Mouse (Mus musculus) heart, embryonic 14.5 days (tissue): ENCODE results near the gene Mapk1. TPM values are rescaled to one million over a fixed set of nuclear protein-coding genes. Genes with fewer than 3 reads are reported as not detected.
"Not testable (repeated sequence)": the region's sequence is repeated elsewhere in the genome, so short reads cannot be mapped to it uniquely, and the experiment has no call there.

Experiments
- ATAC-seq: fragments of 200-750 bp; cut with Nextera tagmentation; 2 replicates; pipeline ENCODE4 v1.8.0; 2017; ENCODE audit warnings: low read depth, moderate TSS enrichment; ENCODE audit not compliant: insufficient number of reproducible peaks, insufficient read depth, low FRiP score
- H3K27ac ChIP-seq, 2 experiments: fragments of 200-500 bp in 1 of 2; fragments of 300-500 bp in 1 of 2; sonication (generic) in 1 of 2; replicated peaks in 1 of 2; 2 replicates each; pipeline ENCODE4 v1.5.1; 2012 to 2014; ENCODE audit warnings: low read depth in 2 of 2, low read length in 2 of 2, control low read depth in 1 of 2, mild to moderate bottlenecking in 1 of 2, mixed read lengths in 1 of 2; ENCODE audit not compliant: control insufficient read depth in 1 of 2, insufficient read depth in 1 of 2
- H3K27me3 ChIP-seq: fragments of 300-500 bp; sonication (generic); 2 replicates; pipeline ENCODE4 v1.6.1; 2014; ENCODE audit warnings: mild to moderate bottlenecking, low read length, control low read depth; ENCODE audit not compliant: control insufficient read depth, insufficient read depth
- H3K36me3 ChIP-seq: fragments of 300-500 bp; sonication (generic); 2 replicates; pipeline ENCODE4 v1.6.1; 2014; ENCODE audit warnings: mild to moderate bottlenecking, control low read depth, low read length, mixed read lengths; ENCODE audit not compliant: control insufficient read depth, insufficient read depth
- H3K4me1 ChIP-seq, 2 experiments: fragments of 200-500 bp in 1 of 2; fragments of 300-500 bp in 1 of 2; sonication (generic) in 1 of 2; 2 replicates each; pipeline ENCODE4 v1.6.1; 2012 to 2014; ENCODE audit warnings: low read length in 2 of 2, control low read depth in 1 of 2, mixed read lengths in 1 of 2; ENCODE audit not compliant: control insufficient read depth in 2 of 2, insufficient read depth in 2 of 2
- H3K4me2 ChIP-seq: fragments of 300-500 bp; sonication (generic); 2 replicates; pipeline ENCODE4 v1.6.1; 2014; ENCODE audit warnings: mild to moderate bottlenecking, low read length
- H3K4me3 ChIP-seq, 2 experiments: fragments of 200-500 bp in 1 of 2; fragments of 300-500 bp in 1 of 2; sonication (generic) in 1 of 2; 2 replicates each; pipeline ENCODE4 v1.5.1; 2012 to 2014; ENCODE audit warnings: low read length in 2 of 2, mild to moderate bottlenecking in 2 of 2, control low read depth in 1 of 2, low read depth in 1 of 2, moderate library complexity in 1 of 2; ENCODE audit not compliant: control insufficient read depth in 1 of 2, insufficient read depth in 1 of 2
- H3K9ac ChIP-seq: fragments of 300-500 bp; sonication (generic); 2 replicates; pipeline ENCODE4 v1.6.1; 2014; ENCODE audit warnings: mild to moderate bottlenecking, low read length
- H3K9me3 ChIP-seq: fragments of 300-500 bp; sonication (generic); 2 replicates; pipeline ENCODE4 v1.6.1; 2016; ENCODE audit warnings: low read length, control low read depth; ENCODE audit not compliant: control insufficient read depth
- whole genome bisulfite sequencing: fragments of 180-500 bp; shearing (Covaris S2); extraction: QIAGEN DNeasy Blood & Tissue Kit; methylation state at CpG from one replicate; pipeline ENCODE4 v1.1.7; 2014; 5-methylcytosine and 5-hydroxymethylcytosine counted together
- polyA plus RNA-seq: library from polyadenylated mRNA; unstranded; fragments of >200 nt; fragmentation: Nextera tagmentation; extraction: Ambion mirVana; gene quantifications from 2 replicates; pipeline ENCODE4 v1.2.1, GENCODE M21; 2014

Gene Mapk1
- polyA plus RNA-seq, 1 experiment from 2014 or later, result 162 TPM

DNA sequence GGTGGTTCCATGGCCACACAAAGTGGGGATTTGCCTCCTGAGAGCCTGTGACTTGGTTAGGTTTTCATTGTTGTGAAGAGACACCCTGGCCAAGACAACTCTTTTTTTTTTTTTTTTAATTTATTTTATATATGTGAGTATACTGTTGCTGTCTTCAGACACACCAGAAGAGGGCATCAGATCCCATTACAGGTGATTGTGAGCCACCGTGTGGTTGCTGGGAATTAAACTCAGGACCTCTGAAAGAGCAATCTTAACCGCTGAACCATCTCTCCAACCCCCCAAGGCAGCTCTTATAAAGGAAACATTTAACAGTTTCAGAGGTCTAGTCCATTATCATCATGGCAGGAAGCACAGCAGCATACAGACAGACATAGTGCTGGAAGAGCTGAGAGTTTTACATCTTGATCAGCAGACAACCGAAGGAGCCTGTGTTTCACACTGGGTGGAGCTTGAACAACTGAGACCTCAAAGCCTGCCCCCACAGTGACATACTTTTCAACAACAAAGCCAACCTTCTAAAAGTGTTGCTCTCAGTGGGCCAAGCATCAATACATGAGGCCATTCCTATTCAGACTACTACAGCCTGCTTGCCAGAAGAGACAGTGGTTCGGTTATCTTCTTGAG lies 11.4 kb downstream of the Mapk1 start:
- H3K9me3 ChIP-seq, result no peaks in the 10 kb centered on the region
- H3K36me3 ChIP-seq, result 0 out of 2 replicates have a peak, but pooled peaks cover 4% of the 10 kb centered on the region
- H3K27ac ChIP-seq, result no peak overlapping the region
- H3K4me1 ChIP-seq, result peaks cover 0 to 12% of the 10 kb centered on the region in 2 experiments; a peak in 2 of 4 replicates
- WGBS, result 80% methylated on average over 4 of the region's 4 CpGs
- no peak for ATAC-seq
- H3K4me2 ChIP-seq, result no peak overlapping the region
- H3K9ac ChIP-seq, result no peak overlapping the region
- H3K27me3 ChIP-seq, result no peaks in the 10 kb centered on the region
- H3K4me3 ChIP-seq, result no peak overlapping the region

- 88% methylated on average over 10 of the region's 10 CpGs for WGBS
- not testable (repeated sequence) for H3K4me2 ChIP-seq, H3K4me3 ChIP-seq, H3K27ac ChIP-seq, H3K27me3 ChIP-seq, H3K9ac ChIP-seq, H3K9me3 ChIP-seq, ATAC-seq, H3K36me3 ChIP-seq
- peaks cover 0 to 12% of the 10 kb centered on the region in 2 experiments; a peak in 2 of 4 replicates for H3K4me1 ChIP-seq
Measured at GRCm38 (mm10) chr16:16996121-16996729, 13.0 kb downstream of the Mapk1 start.

DNA sequence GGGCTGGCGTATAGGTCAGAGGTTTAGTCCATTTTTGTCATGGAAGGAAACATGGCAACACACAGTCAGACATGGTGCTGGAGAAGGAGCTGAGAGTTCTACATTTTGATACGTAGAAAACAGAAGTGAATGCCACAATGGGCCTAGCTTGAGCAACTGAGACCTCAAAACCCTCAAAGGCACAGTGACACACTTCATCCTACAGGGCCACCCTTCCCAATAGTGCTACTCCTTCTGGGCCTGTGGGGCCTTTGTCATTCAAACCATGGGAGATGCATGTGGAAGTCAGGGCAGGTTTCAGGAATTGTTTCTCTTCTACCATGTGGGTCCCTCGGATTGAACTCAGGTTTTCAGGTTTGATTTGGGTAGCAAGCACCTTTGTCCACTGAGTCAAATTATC lies 17.9 kb downstream of the Mapk1 start:
- Histone ChIP-seq H3K4me1 (peaks cover 0 to 3% of the 10 kb centered on the region in 2 experiments; a peak in 2 of 4 replicates), H3K27me3 (no peaks in the 10 kb centered on the region), H3K27ac (no peak overlapping the region), H3K9me3 (no peaks in the 10 kb centered on the region), H3K9ac (no peak overlapping the region), H3K4me3 (no peak overlapping the region), H3K36me3 (no peaks in the 10 kb centered on the region), H3K4me2 (no peak overlapping the region)
- 89% methylated on average over 3 of the region's 3 CpGs for WGBS
- no peak for ATAC-seq

DNA sequence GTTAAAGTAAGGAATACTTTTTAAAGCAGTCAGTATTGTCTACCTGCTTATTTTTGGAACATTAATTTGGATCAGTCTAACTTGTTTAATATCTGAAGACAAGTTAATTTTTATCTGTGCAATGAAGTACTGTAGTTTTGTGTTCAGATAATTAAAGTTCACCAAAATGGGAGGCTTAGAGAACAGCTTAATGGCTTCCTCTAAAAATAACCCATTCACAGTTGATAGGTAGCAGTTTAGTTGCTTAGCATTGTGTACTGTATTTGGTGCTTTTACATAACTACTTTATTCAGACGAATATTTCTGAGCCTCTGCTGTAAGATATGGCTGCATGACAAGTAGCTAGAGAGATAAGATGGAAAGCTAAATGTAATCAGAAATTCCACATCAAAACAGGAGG lies 23.9 kb downstream of the Mapk1 start:
- Histone ChIP-seq H3K36me3 (no peaks in the 10 kb centered on the region), H3K9me3 (no peaks in the 10 kb centered on the region), H3K27ac (no peak overlapping the region), H3K4me3 (no peak overlapping the region), H3K4me1 (no peaks in the 10 kb centered on the region), H3K27me3 (no peaks in the 10 kb centered on the region), H3K9ac (no peak overlapping the region), H3K4me2 (no peak overlapping the region)
- WGBS, result 22% methylated on average over 1 of the region's 1 CpGs
- ATAC-seq, result no peak

- no peak overlapping the region for H3K27ac ChIP-seq
- 0 out of 4 replicates have a peak, but pooled peaks cover 0 to 3% of the 10 kb centered on the region in 2 experiments for H3K4me1 ChIP-seq
- H3K4me3 ChIP-seq, result no peak overlapping the region
- no peaks in the 10 kb centered on the region for H3K9me3 ChIP-seq
- 93% methylated on average over 7 of the region's 7 CpGs for WGBS
- ATAC-seq, result no peak
- peaks cover 5% of the 10 kb centered on the region; the same call in 1 of the 2 replicates for H3K36me3 ChIP-seq
- no peak overlapping the region for H3K9ac ChIP-seq
- H3K4me2 ChIP-seq, result no peak overlapping the region
- no peaks in the 10 kb centered on the region for H3K27me3 ChIP-seq
Measured at GRCm38 (mm10) chr16:17010036-17010435, 26.9 kb downstream of the Mapk1 start.

- no peak overlapping the region for H3K27ac ChIP-seq
- H3K27me3 ChIP-seq, result no peaks in the 10 kb centered on the region
- ATAC-seq, result no peak
- 96% methylated on average over 1 of the region's 1 CpGs for WGBS
- peaks cover 24% of the 10 kb centered on the region for H3K36me3 ChIP-seq
- H3K4me3 ChIP-seq, result no peak overlapping the region
- H3K9me3 ChIP-seq, result no peaks in the 10 kb centered on the region
- H3K4me1 ChIP-seq, result 0 out of 4 replicates have a peak, but pooled peaks cover 0 to 6% of the 10 kb centered on the region in 2 experiments
- H3K4me2 ChIP-seq, result no peak overlapping the region
- H3K9ac ChIP-seq, result no peak overlapping the region
Measured at GRCm38 (mm10) chr16:17012583-17012982, 29.4 kb downstream of the Mapk1 start.

DNA sequence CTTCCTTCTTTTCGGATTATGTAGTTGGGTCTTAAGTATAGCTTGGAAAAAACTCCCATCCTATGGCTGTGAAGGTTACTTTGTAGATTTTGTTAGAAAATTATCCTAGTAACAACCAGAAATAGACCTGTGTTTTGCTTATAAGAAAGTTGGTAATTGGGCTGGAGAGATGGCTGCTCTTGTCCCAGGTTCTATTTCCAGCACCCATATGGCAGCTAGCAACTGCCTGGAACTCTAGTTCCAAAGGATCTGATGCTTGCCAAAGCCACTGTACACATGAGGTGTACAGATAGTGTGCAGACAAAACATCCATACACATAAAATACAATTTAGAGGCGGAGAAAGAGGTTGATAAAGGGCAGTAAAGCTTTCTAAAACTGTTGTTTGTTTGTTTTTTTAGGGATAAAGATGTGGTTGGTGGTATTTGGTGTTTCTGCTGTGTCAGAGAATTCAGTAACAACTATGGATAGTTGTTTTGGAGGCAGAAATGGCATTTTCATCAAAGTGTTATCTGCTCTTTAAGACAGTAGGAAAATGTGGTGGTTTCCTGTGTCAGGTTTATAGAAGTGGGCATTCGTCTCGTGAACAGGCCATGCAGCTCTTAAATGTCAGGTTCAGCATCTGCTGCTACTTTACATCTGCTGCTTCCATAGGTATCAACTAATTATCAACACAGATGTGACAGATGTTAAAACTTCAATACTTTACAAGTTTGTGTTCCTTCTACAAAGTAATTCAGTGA lies 32.1 kb downstream of the Mapk1 start:
- Histone ChIP-seq H3K4me3 (no peak overlapping the region), H3K4me1 (0 out of 4 replicates have a peak, but pooled peaks cover 0 to 8% of the 10 kb centered on the region in 2 experiments), H3K9ac (no peak overlapping the region), H3K36me3 (peaks cover 48% of the 10 kb centered on the region), H3K27ac (no peak overlapping the region), H3K9me3 (no peaks in the 10 kb centered on the region), H3K27me3 (no peaks in the 10 kb centered on the region), H3K4me2 (no peak overlapping the region)
- no peak for ATAC-seq
- 83% methylated on average over 4 of the region's 4 CpGs for WGBS
